Mouse (Mus musculus) left cerebral cortex, adult 6 months (tissue): ENCODE results near the gene C1qtnf4. TPM values are rescaled to one million over a fixed set of nuclear protein-coding genes. Genes with fewer than 3 reads are reported as not detected.

Experiments used
- long read RNA-seq, 2 experiments: library from polyadenylated mRNA; unstranded; transcript quantifications; one replicate each; pipeline ENCODE4 v2.0.0; 2019 to 2020
- polyA plus RNA-seq: library from polyadenylated mRNA; unstranded; fragments of <200 nt; fragmentation: Nextera tagmentation; gene quantifications from 2 replicates; pipeline ENCODE4 v1.2.3, GENCODE M21; 2021

The C1qtnf4 gene
- 33.7 and 450 TPM in 2 replicates for polyA plus RNA-seq
- long read RNA-seq, experiment 1, transcript C1qtnf4-201 (2 exons, 1,290 nt), result major isoform, 96 of 124 reads
- long read RNA-seq, experiment 1, partial matches to known transcripts, result 16 of 124 reads
- long read RNA-seq, experiment 1, other reads (novel, unspliced or antisense), result 12 of 124 reads
- long read RNA-seq, experiment 2, partial matches to known transcripts, result 0 of 47 reads
- long read RNA-seq, experiment 2, other reads (novel, unspliced or antisense), result 46 of 47 reads

GRCm38 (mm10) chr2:90885218-90886041, at the start of gene C1qtnf4:
Gene C1qtnf4, plus strand, starts transcription at chr2:90885860.

GRCm38 (mm10) chr2:90846955-90847680, 38.5 kb upstream of the C1qtnf4 start, which contains the start of gene Mtch2:
Gene Mtch2, plus strand, starts transcription at chr2:90847155.

GRCm38 (mm10) chr2:90904076-90904855, 18.6 kb downstream of the C1qtnf4 start, which contains the start of the genes Kbtbd4 and Ndufs3:
Gene Kbtbd4, plus strand, starts transcription at chr2:90904740.
Gene Ndufs3, minus strand, starts transcription at chr2:90904827.

Other genes starting within 250 kb of the C1qtnf4 start
- 2.4 TPM in 2 replicates for gene Nup160, start 208.6 kb upstream of the C1qtnf4 start, polyA plus RNA-seq
- 5.6 and 7.7 TPM in 2 replicates for gene Fnbp4, start 140.5 kb upstream of the C1qtnf4 start, polyA plus RNA-seq
- 1.1 TPM in 2 replicates for gene Agbl2, start 103.1 kb upstream of the C1qtnf4 start, polyA plus RNA-seq
- 165 and 201 TPM in 2 replicates for gene Mtch2, start 38.7 kb upstream of the C1qtnf4 start, polyA plus RNA-seq
- 28.3 and 28.5 TPM in 2 replicates for gene Kbtbd4, start 18.9 kb downstream of the C1qtnf4 start, polyA plus RNA-seq
- gene Ndufs3, start 19.0 kb downstream of the C1qtnf4 start, polyA plus RNA-seq, result 436 and 504 TPM in 2 replicates
- 25.2 and 46.6 TPM in 2 replicates for gene Celf1, start 54.5 kb downstream of the C1qtnf4 start, polyA plus RNA-seq
- 2.5 and 3.7 TPM in 2 replicates for gene Rapsn, start 149.8 kb downstream of the C1qtnf4 start, polyA plus RNA-seq
- 246 and 259 TPM in 2 replicates for gene Psmc3, start 168.1 kb downstream of the C1qtnf4 start, polyA plus RNA-seq
- gene Slc39a13, start 184.6 kb downstream of the C1qtnf4 start, polyA plus RNA-seq, result 7.8 and 16.0 TPM in 2 replicates
- gene Spi1, start 196.5 kb downstream of the C1qtnf4 start, polyA plus RNA-seq, result 7.8 and 8.2 TPM in 2 replicates
- gene Mybpc3, start 232.3 kb downstream of the C1qtnf4 start, polyA plus RNA-seq, result 0.05 TPM in 2 replicates